Mouse (Mus musculus) lung, postnatal 25 days (tissue): ENCODE measurements around the gene Usp12.

Experiments
- DNase-seq: peaks from one replicate; pipeline ENCODE4 v3.0.0; 2022; ENCODE audit warnings: low spot score

Gene Usp12

GRCm38 (mm10) chr5:146794853-146795252 is at the start of gene Usp12:
Gene Usp12 (minus strand): TSS chr5:146795006.
- peak; percentile 96 for DNase-seq

- no peak for DNase-seq
Measured at GRCm38 (mm10) chr5:146844301-146844941, 49.6 kb upstream of the Usp12 start.

- DNase-seq: no peak
Measured at GRCm38 (mm10) chr5:146841996-146842395, 47.2 kb upstream of the Usp12 start.

GRCm38 (mm10) chr5:146841301-146841700 is 46.5 kb upstream of the Usp12 start:
- DNase-seq: no peak

DNA sequence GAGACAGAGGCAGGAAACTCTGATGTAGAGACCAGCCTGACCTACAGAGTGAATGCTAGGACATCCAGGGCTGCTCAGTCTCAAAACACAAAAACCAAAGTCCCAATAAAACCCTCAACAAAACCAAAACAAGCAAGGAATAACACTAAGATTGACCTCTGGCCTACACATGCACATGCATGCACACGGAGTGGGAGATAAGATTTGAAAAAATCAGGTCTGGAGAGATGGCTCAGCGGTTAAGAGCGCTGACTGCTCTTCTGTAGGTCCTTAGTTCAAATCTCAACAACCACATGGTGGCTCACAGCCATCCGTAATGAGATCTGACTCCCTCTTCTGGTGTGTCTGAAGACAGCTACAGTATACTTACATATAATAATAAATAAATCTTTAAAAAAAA is 45.6 kb upstream of the Usp12 start:
- DNase-seq: no peak

DNA sequence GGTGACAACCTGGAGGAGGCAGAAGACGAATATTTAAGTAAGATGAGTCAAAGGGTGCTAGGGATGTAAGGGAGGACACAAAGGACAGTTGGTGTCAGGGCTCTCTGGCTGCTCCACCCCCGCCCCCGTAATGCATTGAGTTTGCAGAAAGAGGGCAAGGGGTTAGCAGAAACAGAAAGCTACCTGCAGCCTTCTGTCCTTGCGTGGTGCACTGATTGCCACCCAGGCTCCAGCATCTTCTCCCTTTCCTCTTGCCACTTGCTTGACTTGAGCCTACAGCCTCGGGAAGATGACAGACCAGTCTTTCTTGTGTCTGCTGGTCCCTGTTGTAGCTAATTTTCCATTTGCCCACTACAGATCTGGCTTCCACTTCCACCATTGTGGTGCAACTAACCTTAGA is 45.0 kb upstream of the Usp12 start:
- no peak for DNase-seq

DNA sequence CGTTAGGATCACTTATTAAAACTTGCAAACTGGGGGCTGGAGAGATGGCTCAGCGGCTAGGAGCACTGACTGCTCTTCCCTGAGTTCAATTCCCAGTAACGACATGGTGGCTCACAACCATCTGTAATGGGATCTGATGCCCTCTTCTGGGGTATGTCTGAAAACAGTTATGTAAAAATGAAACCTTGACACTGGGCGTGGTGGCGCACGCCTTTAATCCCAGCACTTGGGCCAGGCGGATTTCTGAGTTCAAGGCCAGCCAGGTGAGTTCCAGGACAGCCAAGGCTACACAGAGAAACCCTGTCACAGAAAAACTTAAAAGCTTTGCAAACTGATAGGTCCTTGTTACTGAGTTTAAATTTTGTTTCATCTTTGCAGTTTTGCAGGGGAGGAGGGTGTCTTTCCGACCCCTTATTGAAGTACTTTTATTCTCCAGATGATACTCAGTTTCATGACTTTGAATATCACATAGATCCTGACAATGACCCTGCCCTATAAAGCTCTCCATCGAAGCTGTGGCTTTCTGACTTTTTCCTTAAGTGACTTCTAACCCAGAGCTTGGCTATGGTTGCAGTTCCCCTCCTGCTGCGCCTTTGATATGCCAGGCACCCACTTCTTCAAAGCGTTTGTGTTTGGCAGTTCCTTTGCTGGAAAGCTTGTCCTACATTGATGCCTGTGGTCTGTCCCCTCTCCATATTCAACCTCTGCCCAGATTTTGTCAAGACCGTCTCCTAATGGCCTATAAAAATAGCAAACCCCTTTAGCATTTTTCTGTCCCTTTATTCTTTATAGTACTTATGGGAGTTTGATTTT is 44.2 kb upstream of the Usp12 start:
- DNase-seq: no peak

DNA sequence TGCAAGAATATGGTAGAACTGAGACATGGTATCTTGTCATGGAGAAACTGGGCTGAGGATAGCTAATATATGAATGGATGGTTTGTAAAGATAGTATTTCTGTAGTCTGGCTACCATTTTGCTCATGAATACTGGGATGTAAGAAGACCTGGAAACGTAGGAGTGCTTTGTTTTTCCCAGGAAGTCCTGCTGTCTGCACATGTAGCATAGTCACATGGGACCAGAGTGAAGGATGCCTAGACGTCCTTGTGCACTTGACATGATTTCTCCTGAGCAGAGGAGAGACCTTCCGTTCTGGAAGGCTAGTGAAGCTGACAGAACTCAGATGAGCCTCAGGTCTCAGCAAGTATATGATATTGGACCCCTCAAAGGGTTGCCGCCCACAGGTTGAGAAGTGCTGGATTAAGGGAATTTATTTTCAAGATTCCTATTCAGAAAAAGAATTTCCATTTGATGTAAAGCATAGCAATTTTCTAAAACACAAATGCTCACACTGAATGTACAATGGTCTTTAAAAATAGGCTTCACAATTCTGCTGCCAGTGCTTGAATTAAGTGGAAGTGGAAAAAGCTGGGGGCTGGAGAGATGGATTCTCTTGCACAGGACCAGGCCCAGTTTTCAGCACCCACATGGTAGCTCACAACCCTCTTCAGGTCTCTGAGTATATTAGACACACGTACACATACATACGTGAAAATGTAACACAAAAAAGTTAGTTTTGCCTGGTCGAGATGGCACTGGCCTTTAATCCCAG is 43.3 kb upstream of the Usp12 start:
- no peak for DNase-seq

GRCm38 (mm10) chr5:146834959-146835358 is 40.2 kb upstream of the Usp12 start:
- no peak for DNase-seq

DNA sequence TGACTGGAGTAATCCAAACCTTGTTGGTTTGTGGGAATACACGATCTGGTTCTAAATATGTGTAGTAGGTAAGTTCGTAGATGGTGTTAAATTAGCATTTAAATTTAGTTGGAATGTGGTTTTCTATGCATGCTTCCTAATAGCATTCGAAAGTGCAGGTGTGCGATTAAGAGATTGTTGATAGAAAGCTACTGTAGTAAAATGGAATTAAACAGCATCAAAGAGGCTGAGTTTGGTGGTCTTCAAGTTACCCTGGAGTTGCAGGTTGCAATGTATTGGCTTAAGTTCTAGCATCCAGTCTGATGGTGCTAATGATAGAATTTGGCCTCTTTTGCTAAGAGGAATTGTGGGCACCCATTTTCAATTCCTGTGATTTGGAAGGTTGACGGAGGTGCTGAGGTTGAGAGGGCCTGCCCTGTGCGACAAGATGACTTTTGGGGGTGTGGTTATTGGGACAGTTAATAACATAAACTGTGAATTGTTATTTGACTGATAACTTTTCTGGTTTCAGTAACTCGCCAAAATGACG is 38.9 kb upstream of the Usp12 start:
- no peak for DNase-seq

DNA sequence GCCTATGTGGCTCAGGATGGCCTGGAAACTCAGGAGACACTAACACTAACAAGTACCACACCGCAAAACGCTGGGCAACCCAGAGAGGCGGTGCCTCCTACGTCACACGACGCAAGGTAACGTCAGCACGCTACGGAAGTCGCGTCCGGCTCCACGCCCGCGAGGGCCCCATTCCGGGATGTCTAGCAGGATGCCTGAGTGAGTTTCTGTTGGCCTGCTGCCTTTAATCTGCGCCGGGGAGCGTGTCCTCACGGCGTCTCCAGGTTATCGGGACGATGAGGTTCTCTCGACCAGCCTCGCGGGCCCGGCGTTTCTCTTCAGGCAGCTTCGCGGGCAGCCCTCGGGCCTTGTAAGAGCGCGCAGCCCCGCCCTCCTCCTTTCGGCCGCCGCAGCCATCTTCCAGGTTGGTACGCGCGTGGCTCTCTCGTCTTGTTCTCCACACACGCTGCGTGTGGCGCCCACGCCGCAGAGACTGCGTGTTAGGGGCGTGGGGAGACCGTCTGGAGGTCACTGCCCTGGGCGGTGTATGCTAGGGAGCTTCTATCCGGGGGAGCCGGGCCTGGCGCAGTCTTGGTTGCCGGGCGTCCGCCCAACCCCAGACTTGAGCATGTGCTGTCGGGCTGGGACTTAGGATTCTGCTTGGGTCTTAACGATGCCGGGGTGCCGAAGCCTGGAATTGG is 38.1 kb upstream of the Usp12 start, which contains the start of gene Rpl21:
TSS of gene Rpl21 (plus strand) at position 122 of the 680 bp plus-strand sequence.
- DNase-seq: peak; percentile 95

GRCm38 (mm10) chr5:146832435-146832768 is 37.6 kb upstream of the Usp12 start:
- DNase-seq: no peak

GRCm38 (mm10) chr5:146829528-146829927 is 34.7 kb upstream of the Usp12 start:
- no peak for DNase-seq

GRCm38 (mm10) chr5:146823005-146823404 is 28.2 kb upstream of the Usp12 start:
- DNase-seq: no peak

DNA sequence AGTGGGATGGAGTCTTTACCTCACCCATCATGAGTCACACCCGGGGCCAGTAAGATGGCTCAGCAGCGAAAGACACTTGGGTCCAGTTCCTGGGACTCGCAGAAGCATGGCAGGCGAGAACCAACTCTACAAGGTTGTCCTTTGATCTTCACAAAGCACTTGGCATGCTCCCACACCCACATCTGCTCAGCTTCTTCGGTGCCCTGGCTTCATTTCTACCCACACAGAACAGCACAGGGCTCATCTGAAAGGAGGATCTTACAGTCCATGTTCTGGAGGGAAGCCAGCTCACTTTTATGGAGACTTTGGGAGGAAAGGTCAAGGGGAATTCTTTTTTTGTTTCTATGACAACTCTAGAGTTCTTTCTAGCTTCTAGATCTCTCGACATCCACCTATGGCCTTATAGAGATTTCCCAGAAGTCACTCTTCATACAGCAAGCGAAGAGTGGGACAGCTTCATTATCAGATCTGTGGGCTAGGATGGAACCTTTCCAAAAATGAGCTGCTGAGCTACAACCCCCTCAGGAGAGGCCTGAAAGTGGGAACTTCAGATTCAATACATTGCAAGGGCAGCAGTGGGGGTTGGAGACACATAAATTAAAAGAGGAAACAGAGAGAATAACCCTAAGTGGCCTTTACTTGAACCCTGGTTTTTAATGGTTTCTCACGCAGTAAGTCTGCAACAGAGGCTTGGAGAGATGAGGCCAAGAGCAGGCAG is 24.3 kb upstream of the Usp12 start:
- DNase-seq: no peak

DNA sequence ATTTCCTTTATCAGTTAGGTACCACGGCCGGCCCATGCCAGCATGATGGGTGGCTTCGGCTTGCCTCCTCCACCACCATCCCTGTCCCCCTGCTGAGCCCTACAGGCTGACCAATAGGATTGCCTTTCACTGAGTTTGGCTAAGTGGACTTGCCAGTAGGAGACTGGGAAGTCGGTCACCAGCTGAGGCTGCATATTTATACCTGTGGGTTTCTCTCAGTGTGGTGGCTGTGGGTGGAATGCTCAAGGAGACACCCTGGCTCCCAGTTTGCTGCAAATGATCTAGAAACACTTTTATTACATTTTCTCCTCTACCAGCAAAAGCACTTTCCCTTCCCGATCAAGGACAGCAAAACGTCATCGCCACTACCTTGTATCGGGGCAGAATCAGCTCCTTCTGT is 22.8 kb upstream of the Usp12 start:
- no peak for DNase-seq

DNA sequence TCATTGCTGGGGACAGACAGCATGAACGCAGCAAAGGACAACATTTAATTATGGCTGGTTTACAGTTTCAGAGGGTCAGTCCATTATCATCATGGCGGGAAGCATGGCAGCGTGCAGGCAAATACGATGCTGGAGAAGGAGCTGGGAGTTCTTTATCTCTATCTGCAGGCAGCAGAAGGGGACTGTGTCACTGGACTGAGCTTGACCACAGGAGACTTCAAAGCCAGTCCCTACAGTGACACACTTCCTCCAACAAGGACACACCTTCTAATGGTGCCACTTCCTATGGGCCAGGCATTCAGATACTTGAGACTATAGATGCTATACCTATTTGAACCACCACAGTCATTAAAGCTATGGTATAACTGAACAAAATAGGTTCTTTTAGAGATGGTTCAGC is 20.6 kb upstream of the Usp12 start:
- DNase-seq: no peak

GRCm38 (mm10) chr5:146813421-146813820 is 18.6 kb upstream of the Usp12 start:
- DNase-seq: no peak

- DNase-seq: no peak
Measured at GRCm38 (mm10) chr5:146812866-146813265, 18.1 kb upstream of the Usp12 start.

DNA sequence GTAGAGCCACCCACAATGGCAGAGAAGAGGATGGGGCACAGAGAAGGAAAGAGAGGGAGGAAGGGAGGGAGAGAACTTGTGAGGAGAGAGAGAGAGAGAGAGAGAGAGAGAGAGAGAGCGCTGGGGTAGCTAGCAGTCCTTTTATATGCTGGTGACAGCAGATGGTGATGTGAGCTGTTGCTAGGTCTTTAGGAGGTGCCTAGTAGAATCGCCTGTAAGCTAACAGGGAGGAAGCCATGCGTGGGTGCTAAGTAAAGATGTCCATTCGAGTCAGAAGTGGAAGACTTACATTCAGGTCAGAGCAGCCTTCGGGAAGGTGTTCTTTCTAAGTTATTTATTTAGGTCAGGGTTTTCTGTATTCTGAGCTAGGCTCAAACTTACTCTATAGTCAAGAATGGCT is 15.1 kb upstream of the Usp12 start:
- DNase-seq: no peak

DNA sequence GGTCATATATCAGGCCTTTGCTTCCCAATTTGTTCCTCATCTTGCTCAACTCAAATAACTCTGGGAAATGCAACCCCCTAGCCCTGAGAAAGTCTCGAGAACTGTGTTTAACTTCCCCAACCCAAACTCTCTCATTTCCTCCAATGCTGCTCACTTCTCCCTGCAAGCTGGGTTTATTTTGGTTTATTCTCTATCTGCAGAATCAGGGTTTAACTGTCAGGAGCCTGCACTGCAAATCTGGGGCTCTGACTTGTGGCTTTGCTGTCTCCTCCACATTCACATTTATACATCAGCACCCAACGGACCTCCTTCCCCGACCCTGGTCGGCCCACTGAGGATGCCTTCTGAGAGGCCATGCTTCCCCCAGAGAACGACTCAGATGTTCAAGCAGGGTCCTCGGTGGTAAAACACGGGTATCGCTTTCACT is 11.2 kb upstream of the Usp12 start:
- no peak for DNase-seq
